Mouse (Mus musculus) limb, embryonic 15.5 days (tissue): ENCODE results near the gene Rpusd4. TPM values are rescaled to one million over a fixed set of nuclear protein-coding genes. Genes with fewer than 3 reads are reported as not detected.
A peak's percentile ranks its signal among the peaks of the same experiment; 100 is the strongest.

Experiments used
- ATAC-seq: fragments of 200-750 bp; cut with Nextera tagmentation; 2 replicates; pipeline ENCODE4 v1.8.0; 2017; ENCODE audit warnings: low read depth, moderate TSS enrichment; ENCODE audit not compliant: insufficient number of reproducible peaks, low FRiP score, low TSS enrichment
- H3K27ac ChIP-seq: fragments of 300-500 bp; sonication (generic); 2 replicates; pipeline ENCODE4 v1.5.1; 2015; ENCODE audit warnings: moderate library complexity, mild to moderate bottlenecking, inconsistent platforms
- H3K27me3 ChIP-seq: fragments of 300-500 bp; sonication (generic); 2 replicates; pipeline ENCODE4 v1.6.1; 2015; ENCODE audit warnings: inconsistent platforms
- H3K36me3 ChIP-seq: fragments of 300-500 bp; sonication (generic); 2 replicates; pipeline ENCODE4 v1.6.1; 2015; ENCODE audit warnings: inconsistent platforms
- H3K4me1 ChIP-seq: fragments of 300-500 bp; sonication (generic); 2 replicates; pipeline ENCODE4 v1.6.1; 2015; ENCODE audit warnings: inconsistent platforms
- H3K4me2 ChIP-seq: fragments of 300-500 bp; sonication (generic); 2 replicates; pipeline ENCODE4 v1.6.1; 2015; ENCODE audit warnings: mild to moderate bottlenecking, inconsistent platforms
- H3K4me3 ChIP-seq: fragments of 300-500 bp; sonication (generic); 2 replicates; pipeline ENCODE4 v1.5.1; 2015; ENCODE audit warnings: mild to moderate bottlenecking, inconsistent platforms
- H3K9ac ChIP-seq: fragments of 300-500 bp; sonication (generic); 2 replicates; pipeline ENCODE4 v1.6.1; 2015; ENCODE audit warnings: inconsistent platforms
- H3K9me3 ChIP-seq: fragments of 300-500 bp; sonication (generic); 2 replicates; pipeline ENCODE4 v1.6.1; 2016; ENCODE audit warnings: inconsistent platforms
- WGBS: fragments of 180-500 bp; shearing (Covaris S2); methylation state at CpG from one replicate; pipeline ENCODE4 v1.1.7; 2015; 5-methylcytosine and 5-hydroxymethylcytosine counted together
- polyA plus RNA-seq: library from polyadenylated mRNA; unstranded; fragments of >200 nt; fragmentation: Nextera tagmentation; extraction: Ambion mirVana; gene quantifications from 2 replicates; pipeline ENCODE4 v1.2.1, GENCODE M21; 2015

Gene Rpusd4
- polyA plus RNA-seq, 1 experiment from 2014 or later = 26.0 TPM

- Histone ChIP-seq H3K9ac (no peak overlapping the region), H3K27ac (no peak overlapping the region), H3K27me3 (no peaks in the 10 kb centered on the region), H3K4me3 (no peak overlapping the region), H3K4me2 (no peak overlapping the region), H3K9me3 (no peaks in the 10 kb centered on the region), H3K36me3 (no peaks in the 10 kb centered on the region), H3K4me1 (peaks cover 50% of the 10 kb centered on the region)
- WGBS = 83% methylated on average over 4 of the region's 4 CpGs
- no peak for ATAC-seq
These were observed 52.6 kb downstream of the Rpusd4 start for GRCm38 (mm10) chr9:35320288-35320687.

- ATAC-seq = no peak
- H3K4me2 ChIP-seq = no peak overlapping the region
- H3K27me3 ChIP-seq = no peaks in the 10 kb centered on the region
- H3K9me3 ChIP-seq = no peaks in the 10 kb centered on the region
- no peak overlapping the region for H3K27ac ChIP-seq
- H3K4me3 ChIP-seq = no peak overlapping the region
- no peak overlapping the region for H3K9ac ChIP-seq
- H3K4me1 ChIP-seq = peaks cover 53% of the 10 kb centered on the region
- H3K36me3 ChIP-seq = no peaks in the 10 kb centered on the region
- WGBS = 46% methylated on average over 4 of the region's 4 CpGs
These were observed 56.3 kb downstream of the Rpusd4 start for GRCm38 (mm10) chr9:35323974-35324373.

- Histone ChIP-seq H3K27ac (peak overlapping the region; percentile 35; the same call in 1 of the 2 replicates), H3K4me2 (no peak overlapping the region), H3K36me3 (no peaks in the 10 kb centered on the region), H3K9ac (no peak overlapping the region), H3K4me1 (peaks cover 56% of the 10 kb centered on the region), H3K9me3 (no peaks in the 10 kb centered on the region), H3K4me3 (no peak overlapping the region), H3K27me3 (no peaks in the 10 kb centered on the region)
- no peak for ATAC-seq
- WGBS = 47% methylated on average over 2 of the region's 2 CpGs
These were observed 56.9 kb downstream of the Rpusd4 start for GRCm38 (mm10) chr9:35324571-35324970.

GRCm38 (mm10) chr9:35326644-35327263 lies 59.1 kb downstream of the Rpusd4 start:
- Histone ChIP-seq H3K9me3 (no peaks in the 10 kb centered on the region), H3K4me2 (0 out of 2 replicates have a peak overlapping the region, but pooled peaks have one; percentile 14), H3K4me3 (no peak overlapping the region), H3K9ac (no peak overlapping the region), H3K36me3 (no peaks in the 10 kb centered on the region), H3K4me1 (peaks cover 78% of the 10 kb centered on the region), H3K27me3 (no peaks in the 10 kb centered on the region), H3K27ac (peak overlapping the region; percentile 86)
- WGBS = 17% methylated on average over 7 of the region's 7 CpGs
- peak; percentile 64 for ATAC-seq

Other genes starting within 250 kb of the Rpusd4 start
- 39.2 and 39.4 TPM in 2 replicates for gene St3gal4, start 148.6 kb upstream of the Rpusd4 start, polyA plus RNA-seq
- gene Dcps, start 91.8 kb upstream of the Rpusd4 start, polyA plus RNA-seq = 64.7 and 65.3 TPM in 2 replicates
- 156 and 160 TPM in 2 replicates for gene Srpr, start 67.7 kb upstream of the Rpusd4 start, polyA plus RNA-seq
- gene Tirap, start 67.6 kb upstream of the Rpusd4 start, polyA plus RNA-seq = 10.3 and 11.6 TPM in 2 replicates
- gene Foxred1, start 56.8 kb upstream of the Rpusd4 start, polyA plus RNA-seq = 37.0 and 37.8 TPM in 2 replicates
- gene Fam118b, start 60 bp upstream of the Rpusd4 start, polyA plus RNA-seq = 38.5 and 38.9 TPM in 2 replicates
- gene Cdon, start 153.3 kb downstream of the Rpusd4 start, polyA plus RNA-seq = 28.6 and 35.9 TPM in 2 replicates